Mouse (Mus musculus) embryonic fibroblast, embryonic 13.5 days (primary cell): ENCODE measurements around the gene Fkbp3.

Experiments
- CTCF ChIP-seq: IDR thresholded peaks from 2 replicates; pipeline ENCODE4 v1.5.1; 2011; ENCODE audit warnings: mild to moderate bottlenecking, control low read depth, low read length, moderate library complexity, borderline replicate concordance; ENCODE audit not compliant: insufficient read depth
- POLR2A ChIP-seq: IDR thresholded peaks from 2 replicates; pipeline ENCODE4 v1.6.1; 2011; ENCODE audit warnings: low read depth, mild to moderate bottlenecking, control low read depth, low read length, moderate library complexity

DNA sequence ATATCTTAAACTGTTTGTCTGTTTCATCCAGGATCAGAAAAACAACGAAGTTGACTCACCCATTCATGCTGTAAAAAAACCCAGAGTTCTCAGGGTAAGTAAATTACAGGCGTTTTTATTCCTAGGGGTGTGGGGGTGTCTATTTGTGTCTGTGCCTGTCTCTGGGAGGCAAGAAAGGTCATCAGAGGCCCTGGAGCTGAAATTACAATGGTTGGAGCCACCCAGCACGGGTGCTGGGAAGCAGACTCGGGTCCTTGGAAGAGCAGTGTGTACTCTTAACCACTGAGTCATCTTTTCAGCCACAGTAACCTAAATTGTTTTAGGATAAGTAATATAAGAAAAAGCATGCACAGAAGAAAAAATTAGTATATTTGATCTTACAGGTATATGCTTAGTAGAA is 40.1 kb upstream of the Fkbp3 start:
- TF ChIP-seq CTCF (no peak), POLR2A (no peak)
